Mouse (Mus musculus) small intestine, adult 2 months (tissue): ENCODE data around the gene Spata21. TPM values are rescaled to one million over a fixed set of nuclear protein-coding genes. Genes with fewer than 3 reads are reported as not detected.

Experiments used
- H3K27ac ChIP-seq: fragments of 200-500 bp; 2 replicates; pipeline ENCODE4 v1.5.1; 2012; ENCODE audit warnings: low read depth, low read length, control low read depth, inconsistent platforms; ENCODE audit not compliant: insufficient read depth
- H3K27me3 ChIP-seq: fragments of 200-500 bp; 2 replicates; pipeline ENCODE4 v1.6.1; 2012; ENCODE audit warnings: mild to moderate bottlenecking, moderate library complexity, low read length, inconsistent platforms; ENCODE audit not compliant: control insufficient read depth, insufficient read depth
- H3K36me3 ChIP-seq: fragments of 200-500 bp; 2 replicates; pipeline ENCODE4 v1.6.1; 2012; ENCODE audit warnings: mild to moderate bottlenecking, low read length, control low read depth, inconsistent platforms; ENCODE audit not compliant: control insufficient read depth, insufficient read depth
- H3K4me1 ChIP-seq: fragments of 200-500 bp; 2 replicates; pipeline ENCODE4 v1.6.1; 2012; ENCODE audit warnings: low read length, inconsistent platforms, mixed read lengths; ENCODE audit not compliant: control insufficient read depth, insufficient read depth, insufficient read length
- H3K4me3 ChIP-seq: fragments of 200-500 bp; 2 replicates; pipeline ENCODE4 v1.5.1; 2012; ENCODE audit warnings: low read depth, mild to moderate bottlenecking, control low read depth, inconsistent platforms, low read length, moderate library complexity
- CTCF ChIP-seq: fragments of 200-500 bp; IDR thresholded peaks from 2 replicates; pipeline ENCODE4 v1.5.1; 2012; ENCODE audit warnings: low read depth, mild to moderate bottlenecking, control low read depth, inconsistent platforms, low read length, moderate library complexity, mixed read lengths; ENCODE audit not compliant: insufficient replicate concordance, insufficient read length; ENCODE audit errors: extremely low read depth
- POLR2A ChIP-seq: fragments of 200-500 bp; IDR thresholded peaks from 2 replicates; pipeline ENCODE4 v1.6.1; 2012; ENCODE audit warnings: low read depth, mild to moderate bottlenecking, control low read depth, inconsistent platforms, low read length, moderate library complexity
- WGBS: fragments of 180-500 bp; shearing (Covaris S2); methylation state at CpG from one replicate; pipeline ENCODE4 v1.1.7; 2018; 5-methylcytosine and 5-hydroxymethylcytosine counted together
- polyA plus RNA-seq: library from polyadenylated mRNA; depleted of rRNA; stranded (reverse); fragments of >200 nt; gene quantifications from 2 replicates; pipeline ENCODE4 v1.2.3, GENCODE M21; 2012; rRNA removed

The Spata21 gene
- polyA plus RNA-seq = not detected in 2 replicates

- Histone ChIP-seq H3K4me1 (peaks cover 5% of the 10 kb centered on the region; the same call in 1 of the 2 replicates), H3K27me3 (no peaks in the 10 kb centered on the region), H3K4me3 (no peak within 1 kb of the TSS), H3K36me3 (no peaks in the 10 kb centered on the region), H3K27ac (no peak within 1 kb of the TSS)
- 82% methylated on average over 6 of the region's 6 CpGs for WGBS
- TF ChIP-seq POLR2A (no peak), CTCF (no peak)
Measured at GRCm38 (mm10) chr4:141088033-141088432, at the start of gene Spata21. Gene Spata21, plus strand, starts transcription at chr4:141088333.

DNA sequence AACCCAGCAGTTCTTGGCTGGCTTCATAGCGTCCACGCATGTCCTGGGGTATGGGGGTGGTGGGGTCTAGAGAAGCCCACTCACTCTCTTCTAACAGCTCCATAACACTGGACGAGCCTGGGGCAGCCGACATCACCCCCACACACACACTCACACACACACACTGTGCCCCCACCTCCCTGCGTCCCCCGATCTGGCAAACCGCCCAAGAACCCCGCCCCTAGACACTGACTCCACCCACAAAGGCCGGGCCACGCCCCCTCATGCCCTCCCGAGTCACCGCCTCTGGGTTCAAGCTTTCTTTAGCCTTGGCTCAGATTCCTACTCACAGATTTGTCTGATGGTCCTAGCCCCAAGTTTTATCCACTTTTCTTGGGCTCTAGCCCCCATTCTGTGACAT lies 47.0 kb upstream of the Spata21 start:
- Histone ChIP-seq H3K27ac (no peak overlapping the region), H3K36me3 (0 out of 2 replicates have a peak, but pooled peaks cover 1% of the 10 kb centered on the region), H3K4me1 (no peaks in the 10 kb centered on the region), H3K4me3 (no peak overlapping the region), H3K27me3 (no peaks in the 10 kb centered on the region)
- TF ChIP-seq CTCF (no peak), POLR2A (no peak)
- 59% methylated on average over 12 of the region's 12 CpGs for WGBS

DNA sequence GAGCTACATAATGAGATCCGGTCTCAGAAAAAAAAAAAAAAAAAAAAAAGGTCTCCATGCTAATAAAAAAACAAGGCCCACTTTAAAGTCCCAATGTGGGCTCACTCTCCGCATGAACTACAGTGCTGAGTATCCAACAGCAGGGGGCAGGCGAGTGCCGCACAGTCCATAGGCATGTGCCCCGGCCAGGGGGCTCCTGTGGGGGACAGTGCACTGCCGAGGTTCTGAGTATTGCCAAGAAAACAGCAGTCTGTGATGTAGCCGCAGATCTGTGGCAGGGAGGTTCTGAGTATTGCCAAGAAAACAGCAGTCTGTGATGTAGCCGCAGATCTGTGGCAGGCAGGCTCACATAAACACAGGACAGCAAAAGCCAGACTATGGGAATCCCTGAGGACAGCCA lies 43.3 kb upstream of the Spata21 start:
- no peaks in the 10 kb centered on the region for H3K4me1 ChIP-seq
- H3K4me3 ChIP-seq = no peak overlapping the region
- no peaks in the 10 kb centered on the region for H3K27me3 ChIP-seq
- TF ChIP-seq CTCF (peak; percentile 72), POLR2A (no peak)
- 0 out of 2 replicates have a peak, but pooled peaks cover 1% of the 10 kb centered on the region for H3K36me3 ChIP-seq
- 26% methylated on average over 8 of the region's 8 CpGs for WGBS
- no peak overlapping the region for H3K27ac ChIP-seq

DNA sequence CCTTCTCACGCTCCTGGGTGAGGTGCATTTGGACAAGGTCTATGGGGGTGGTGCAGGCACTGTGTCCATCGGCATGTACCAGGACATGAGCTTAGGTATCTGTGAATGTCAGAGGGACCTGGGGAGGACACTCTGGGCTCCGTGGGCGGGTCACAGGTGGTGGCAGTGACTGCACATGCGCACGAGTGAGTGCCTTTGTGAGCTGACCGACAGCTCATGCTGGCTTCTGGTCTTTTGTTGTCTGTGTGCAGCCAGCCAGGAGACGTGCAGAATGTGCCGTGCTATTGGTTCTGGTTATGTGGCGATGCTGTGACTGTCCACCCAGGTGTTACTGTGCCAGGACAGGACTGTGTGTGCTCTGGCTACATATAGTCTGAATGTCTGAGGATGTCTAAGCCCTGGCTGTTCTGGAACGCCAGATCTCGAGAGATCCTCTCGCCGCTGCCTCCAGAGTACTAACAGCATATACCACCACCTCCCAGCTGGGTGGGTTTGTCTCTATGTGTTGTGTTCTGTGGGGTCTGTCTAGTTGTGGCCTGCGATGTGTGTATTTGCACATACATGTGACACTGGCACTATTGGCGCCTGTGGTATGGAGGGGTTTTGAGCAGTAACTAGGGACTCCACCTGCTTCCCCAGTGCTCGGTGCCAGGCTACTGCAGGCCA lies 39.2 kb upstream of the Spata21 start:
- Histone ChIP-seq H3K4me1 (no peaks in the 10 kb centered on the region), H3K27ac (no peak overlapping the region), H3K27me3 (no peaks in the 10 kb centered on the region), H3K36me3 (no peaks in the 10 kb centered on the region), H3K4me3 (no peak overlapping the region)
- TF ChIP-seq CTCF (no peak), POLR2A (no peak)
- 89% methylated on average over 17 of the region's 17 CpGs for WGBS

DNA sequence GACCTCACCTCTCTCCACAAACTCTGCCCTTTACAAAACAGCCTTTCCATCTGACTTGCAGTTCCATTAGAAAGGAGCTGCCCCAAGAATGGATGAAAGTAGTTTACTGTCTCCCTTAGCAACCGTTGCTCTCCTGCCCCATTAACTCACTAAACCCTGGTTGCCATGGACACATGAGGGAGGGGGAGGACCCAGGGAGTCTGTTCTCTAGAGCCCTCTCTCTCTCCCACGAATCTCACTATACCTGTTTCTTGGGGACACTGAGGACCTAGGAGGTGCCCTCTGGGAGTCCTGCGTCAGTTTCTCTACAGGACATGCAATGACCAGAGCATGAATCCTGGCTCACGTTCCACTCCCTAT lies 38.7 kb upstream of the Spata21 start:
- Histone ChIP-seq H3K4me3 (no peak overlapping the region), H3K4me1 (no peaks in the 10 kb centered on the region), H3K27ac (no peak overlapping the region), H3K27me3 (no peaks in the 10 kb centered on the region), H3K36me3 (no peaks in the 10 kb centered on the region)
- WGBS = 58% methylated on average over 4 of the region's 4 CpGs
- TF ChIP-seq CTCF = no peak
- no peak for TF ChIP-seq POLR2A

GRCm38 (mm10) chr4:141052442-141052841 lies 35.7 kb upstream of the Spata21 start:
- Histone ChIP-seq H3K4me1 (no peaks in the 10 kb centered on the region), H3K27ac (no peak overlapping the region), H3K27me3 (no peaks in the 10 kb centered on the region), H3K4me3 (no peak overlapping the region), H3K36me3 (no peaks in the 10 kb centered on the region)
- 78% methylated on average over 12 of the region's 12 CpGs for WGBS
- no peak for TF ChIP-seq POLR2A
- no peak for TF ChIP-seq CTCF

- Histone ChIP-seq H3K4me1 (no peaks in the 10 kb centered on the region), H3K27ac (no peak overlapping the region), H3K4me3 (no peak overlapping the region), H3K27me3 (no peaks in the 10 kb centered on the region), H3K36me3 (no peaks in the 10 kb centered on the region)
- 80% methylated on average over 8 of the region's 8 CpGs for WGBS
- TF ChIP-seq POLR2A (no peak), CTCF (no peak)
Measured at GRCm38 (mm10) chr4:141053138-141053537, 35.0 kb upstream of the Spata21 start.
